Mouse (Mus musculus) left cerebral cortex, postnatal 10 days (tissue): ENCODE measurements around the gene 2300009A05Rik. TPM values are rescaled to one million over a fixed set of nuclear protein-coding genes. Genes with fewer than 3 reads are reported as not detected.

Source experiments
- DNase-seq, 2 experiments: peaks; one replicate each; pipeline ENCODE4 v3.0.0; 2021 to 2022; ENCODE audit warnings: low spot score in 2 of 2, mixed read lengths in 1 of 2; ENCODE audit errors: extremely low spot score in 1 of 2
- intact Hi-C: fragments of 180-260 bp; cut with DNase I; formaldehyde crosslinking; loops from one replicate; pipeline ENCODE4 v1.15.1; 2025
- total RNA-seq, 2 experiments: library from RNA; stranded (reverse); gene quantifications; 2 replicates each; pipeline ENCODE4 v1.2.3; 2021

Gene 2300009A05Rik
- total RNA-seq: 10 to 100 TPM; 26.2 to 26.7 TPM

- peak; percentile 86 to 94 for DNase-seq
- intact Hi-C loops: no loop called here
Measured at GRCm38 (mm10) chr9:63398611-63399462, at the start of gene 2300009A05Rik. Gene 2300009A05Rik, minus strand, starts transcription at chr9:63399246.

- no peak for DNase-seq
- intact Hi-C loops: no loop called here
Measured at GRCm38 (mm10) chr9:63443695-63444094, 44.6 kb upstream of the 2300009A05Rik start.

- intact Hi-C loops: no loop called here
- no peak for DNase-seq
Measured at GRCm38 (mm10) chr9:63430652-63431051, 31.6 kb upstream of the 2300009A05Rik start.

- DNase-seq: peak in 1 of 2 experiments; percentile 12
Measured at GRCm38 (mm10) chr9:63421096-63421736, 22.2 kb upstream of the 2300009A05Rik start.

GRCm38 (mm10) chr9:63420396-63420795 is 21.4 kb upstream of the 2300009A05Rik start:
- DNase-seq: no peak

More at GRCm38 (mm10) chr9:63421096-63421736, 22.2 kb upstream of the 2300009A05Rik start:
- intact Hi-C loops: no loop called here

GRCm38 (mm10) chr9:63400176-63400575 is 1.1 kb upstream of the 2300009A05Rik start:
- intact Hi-C loops: no loop called here
- DNase-seq: no peak

More at GRCm38 (mm10) chr9:63420396-63420795, 21.4 kb upstream of the 2300009A05Rik start:
- intact Hi-C loops: no loop called here

GRCm38 (mm10) chr9:63399463-63399815 is 393 bp upstream of the 2300009A05Rik start:
- no peak for DNase-seq
- intact Hi-C loops: no loop called here

GRCm38 (mm10) chr9:63395612-63396011 is 3.4 kb downstream of the 2300009A05Rik start:
- no peak for DNase-seq
- intact Hi-C loops: no loop called here

GRCm38 (mm10) chr9:63391307-63391706 is 7.7 kb downstream of the 2300009A05Rik start:
- intact Hi-C loops: no loop called here

GRCm38 (mm10) chr9:63382761-63383160 is 16.3 kb downstream of the 2300009A05Rik start:
- DNase-seq: no peak
- intact Hi-C loops: no loop called here

More at GRCm38 (mm10) chr9:63391307-63391706, 7.7 kb downstream of the 2300009A05Rik start:
- no peak for DNase-seq

GRCm38 (mm10) chr9:63380326-63380725 is 18.7 kb downstream of the 2300009A05Rik start:
- intact Hi-C loops: no loop called here
- no peak for DNase-seq

GRCm38 (mm10) chr9:63378174-63378573 is 20.9 kb downstream of the 2300009A05Rik start:
- intact Hi-C loops: no loop called here
- DNase-seq: no peak

GRCm38 (mm10) chr9:63377270-63378142 is 21.5 kb downstream of the 2300009A05Rik start, which contains the start of gene Map2k5:
Gene Map2k5, minus strand, starts transcription at chr9:63377902.
- intact Hi-C loops: no loop called here
- peak; percentile 90 to 94 for DNase-seq

GRCm38 (mm10) chr9:63373315-63373714 is 25.7 kb downstream of the 2300009A05Rik start:
- DNase-seq: no peak
- intact Hi-C loops: no loop called here

- no peak for DNase-seq
- intact Hi-C loops: no loop called here
Measured at GRCm38 (mm10) chr9:63372541-63372940, 26.5 kb downstream of the 2300009A05Rik start.

- intact Hi-C loops: no loop called here
- peak in 1 of 2 experiments; percentile 27 for DNase-seq
Measured at GRCm38 (mm10) chr9:63360410-63360809, 38.6 kb downstream of the 2300009A05Rik start.

- intact Hi-C loops: no loop called here
Measured at GRCm38 (mm10) chr9:63359016-63359415, 40.0 kb downstream of the 2300009A05Rik start.

GRCm38 (mm10) chr9:63356721-63357120 is 42.3 kb downstream of the 2300009A05Rik start:
- intact Hi-C loops: no loop called here
- no peak for DNase-seq

More at GRCm38 (mm10) chr9:63359016-63359415, 40.0 kb downstream of the 2300009A05Rik start:
- no peak for DNase-seq

GRCm38 (mm10) chr9:63356278-63356677 is 42.8 kb downstream of the 2300009A05Rik start:
- no peak for DNase-seq
- intact Hi-C loops: no loop called here
